Mouse (Mus musculus): Measurements from ENCODE around the gene Vmn1r237. TPM values are rescaled to one million over a fixed set of nuclear protein-coding genes. Genes with fewer than 3 reads are reported as not detected.

Gene Vmn1r237
- polyA plus RNA-seq (2014; fragmentation: Nextera tagmentation; extraction: Ambion mirVana) = not detected in 2 replicates

GRCm38 (mm10) chr17:21311565-21311964 is at the start of gene Vmn1r237:
Gene Vmn1r237, plus strand, starts transcription at chr17:21311865.
- Histone ChIP-seq H3K4me2 (ENCODE audit: low read length) (no peak within 1 kb of the TSS), H3K4me1 (ENCODE audit: control insufficient read depth, insufficient read depth, low read length) (no peaks in the 10 kb centered on the region), H3K27ac (ENCODE audit: low read depth, low read length) (no peak within 1 kb of the TSS), H3K36me3 (ENCODE audit: control insufficient read depth, insufficient read depth, low read length) (no peaks in the 10 kb centered on the region), H3K9ac (ENCODE audit: low read length) (no peak within 1 kb of the TSS), H3K9me3 (replicated peaks; ENCODE audit: control insufficient read depth, low read length) (no peaks in the 10 kb centered on the region), H3K27me3 (replicated peaks; ENCODE audit: control insufficient read depth, insufficient read depth, low read length) (no peaks in the 10 kb centered on the region), H3K4me3 (ENCODE audit: low read depth, low read length) (no peak within 1 kb of the TSS)
- DNase-seq (ENCODE audit: low spot score) (no peak), ATAC-seq (no peak)

GRCm38 (mm10) chr17:21272103-21272502 is 39.6 kb upstream of the Vmn1r237 start:
- H3K36me3 ChIP-seq (ENCODE audit: control insufficient read depth, insufficient read depth, low read length) = no peaks in the 10 kb centered on the region
- 16% methylated on average over 4 of the region's 4 CpGs for WGBS
- no peak overlapping the region for H3K9ac ChIP-seq (ENCODE audit: low read length)
- no peak; the same call in 1 of the 2 replicates for ATAC-seq
- H3K9me3 ChIP-seq (replicated peaks; ENCODE audit: control insufficient read depth, low read length) = no peaks in the 10 kb centered on the region
- H3K4me3 ChIP-seq (ENCODE audit: low read depth, low read length) = no peak overlapping the region
- H3K27ac ChIP-seq (ENCODE audit: low read depth, low read length) = no peak overlapping the region
- peak; percentile 55 for DNase-seq (ENCODE audit: low spot score)
- no peak overlapping the region for H3K4me2 ChIP-seq (ENCODE audit: low read length)
- H3K4me1 ChIP-seq (ENCODE audit: control insufficient read depth, insufficient read depth, low read length) = no peaks in the 10 kb centered on the region
- H3K27me3 ChIP-seq (replicated peaks; ENCODE audit: control insufficient read depth, insufficient read depth, low read length) = no peaks in the 10 kb centered on the region

DNA sequence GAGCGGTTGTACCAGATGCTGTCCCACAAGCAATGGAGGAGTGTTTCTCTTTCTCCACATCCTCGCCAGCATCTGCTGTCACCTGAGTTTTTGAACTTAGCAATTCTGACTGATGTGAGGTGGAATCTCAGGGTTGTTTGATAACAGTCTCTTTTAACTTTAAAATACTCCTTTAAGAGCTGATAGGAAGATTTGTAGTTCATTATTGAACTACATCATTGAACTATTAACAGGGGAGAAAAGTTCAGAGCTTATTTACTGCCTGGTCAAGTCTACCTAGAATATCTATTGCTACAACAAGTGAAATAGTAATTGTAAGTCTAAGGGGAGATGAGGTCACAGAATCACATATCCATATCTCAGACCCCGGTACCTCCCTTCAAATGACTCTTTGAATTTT is 29.0 kb upstream of the Vmn1r237 start, which contains the start of gene Vmn1r236:
Vmn1r236 (plus strand) TSS at position 301 of the 400 bp plus-strand sequence.
- Histone ChIP-seq H3K27ac (ENCODE audit: low read depth, low read length) (no peak within 1 kb of the TSS), H3K9ac (ENCODE audit: low read length) (no peak within 1 kb of the TSS), H3K27me3 (replicated peaks; ENCODE audit: control insufficient read depth, insufficient read depth, low read length) (no peaks in the 10 kb centered on the region), H3K9me3 (replicated peaks; ENCODE audit: control insufficient read depth, low read length) (no peaks in the 10 kb centered on the region), H3K36me3 (ENCODE audit: control insufficient read depth, insufficient read depth, low read length) (no peaks in the 10 kb centered on the region), H3K4me2 (ENCODE audit: low read length) (no peak within 1 kb of the TSS), H3K4me3 (ENCODE audit: low read depth, low read length) (no peak within 1 kb of the TSS), H3K4me1 (ENCODE audit: control insufficient read depth, insufficient read depth, low read length) (no peaks in the 10 kb centered on the region)
- WGBS = 77% methylated on average over 3 of the region's 3 CpGs
- DNase-seq (ENCODE audit: low spot score) = no peak
- ATAC-seq = no peak

DNA sequence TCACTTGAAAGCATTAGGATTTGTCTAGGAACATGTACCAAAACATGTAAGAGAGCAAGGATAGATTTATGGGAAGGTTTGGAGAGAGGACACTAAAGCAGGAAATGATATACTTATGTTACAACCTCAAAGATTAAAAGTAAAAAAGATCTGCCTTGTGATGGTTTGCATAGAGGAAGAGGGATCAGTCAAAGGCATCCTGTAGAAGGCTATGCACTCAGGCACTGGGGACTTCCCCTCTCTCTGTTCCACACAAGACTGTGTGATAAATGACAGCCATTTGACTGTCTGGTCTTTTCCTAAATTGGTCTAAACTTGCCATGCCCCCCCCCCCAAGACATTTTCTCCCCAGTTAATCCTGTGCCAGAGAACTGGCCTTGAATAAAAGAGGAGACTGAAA is 27.3 kb upstream of the Vmn1r237 start:
- Histone ChIP-seq H3K9me3 (replicated peaks; ENCODE audit: control insufficient read depth, low read length) (no peaks in the 10 kb centered on the region), H3K4me2 (ENCODE audit: low read length) (no peak overlapping the region), H3K36me3 (ENCODE audit: control insufficient read depth, insufficient read depth, low read length) (no peaks in the 10 kb centered on the region)

DNA sequence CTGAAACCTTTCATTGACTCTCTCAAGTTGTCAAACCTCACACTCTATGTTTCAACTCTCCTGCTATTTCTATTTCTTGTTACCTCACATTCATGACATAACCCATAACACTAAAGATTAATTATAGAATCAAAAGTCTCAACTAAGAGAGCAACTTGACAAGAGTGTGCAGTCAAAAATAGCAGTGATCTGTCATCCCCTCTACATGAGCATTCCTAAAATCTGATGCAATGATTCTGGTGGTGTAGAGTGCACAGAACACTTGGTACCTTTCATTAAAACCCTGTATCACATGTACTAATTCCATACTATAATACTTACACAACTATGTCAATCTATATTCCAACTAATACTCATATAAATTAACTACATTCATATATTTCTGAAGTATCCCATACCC is 22.0 kb upstream of the Vmn1r237 start:
- H3K27me3 ChIP-seq (replicated peaks; ENCODE audit: control insufficient read depth, insufficient read depth, low read length) = no peaks in the 10 kb centered on the region
- H3K4me3 ChIP-seq (ENCODE audit: low read depth, low read length) = no peak overlapping the region
- no peaks in the 10 kb centered on the region for H3K4me1 ChIP-seq (ENCODE audit: control insufficient read depth, insufficient read depth, low read length)
- H3K9ac ChIP-seq (ENCODE audit: low read length) = no peak overlapping the region
- no peak overlapping the region for H3K4me2 ChIP-seq (ENCODE audit: low read length)
- no peak overlapping the region for H3K27ac ChIP-seq (ENCODE audit: low read depth, low read length)
- 0 out of 2 replicates have a peak, but pooled peaks cover 2% of the 10 kb centered on the region for H3K9me3 ChIP-seq (replicated peaks; ENCODE audit: control insufficient read depth, low read length)
- ATAC-seq = no peak
- no peak for DNase-seq (ENCODE audit: low spot score)
- no peaks in the 10 kb centered on the region for H3K36me3 ChIP-seq (ENCODE audit: control insufficient read depth, insufficient read depth, low read length)

More for the DNA sequence above, 27.3 kb upstream of the Vmn1r237 start:
- ATAC-seq = no peak
- no peak for DNase-seq (ENCODE audit: low spot score)
- H3K4me1 ChIP-seq (ENCODE audit: control insufficient read depth, insufficient read depth, low read length) = no peaks in the 10 kb centered on the region
- H3K4me3 ChIP-seq (ENCODE audit: low read depth, low read length) = no peak overlapping the region
- H3K27ac ChIP-seq (ENCODE audit: low read depth, low read length) = no peak overlapping the region
- H3K9ac ChIP-seq (ENCODE audit: low read length) = no peak overlapping the region
- H3K27me3 ChIP-seq (replicated peaks; ENCODE audit: control insufficient read depth, insufficient read depth, low read length) = no peaks in the 10 kb centered on the region

Small RNAs within 50 kb of the gene (microRNA-seq; reads per million reads assigned to microRNA genes)
- gene Gm26384 = not detected

Other genes with a start within 250 kb of the Vmn1r237 start
- gene Vmn1r234, start 85.8 kb upstream of the Vmn1r237 start, polyA plus RNA-seq (2014; fragmentation: Nextera tagmentation; extraction: Ambion mirVana) = not detected in 2 replicates
- gene Vmn1r235, start 55.5 kb upstream of the Vmn1r237 start, polyA plus RNA-seq (2014; fragmentation: Nextera tagmentation; extraction: Ambion mirVana) = not detected in 2 replicates
- gene Vmn1r236, start 28.9 kb upstream of the Vmn1r237 start, polyA plus RNA-seq (2014; fragmentation: Nextera tagmentation; extraction: Ambion mirVana) = not detected in 2 replicates
- gene Zfp677, start 71.9 kb downstream of the Vmn1r237 start, polyA plus RNA-seq (2014; fragmentation: Nextera tagmentation; extraction: Ambion mirVana) = 4.6 and 6.1 TPM in 2 replicates
- 6.0 and 7.3 TPM in 2 replicates for gene Zfp54, start 111.4 kb downstream of the Vmn1r237 start, polyA plus RNA-seq (2014; fragmentation: Nextera tagmentation; extraction: Ambion mirVana)
- gene Zfp51, start 138.5 kb downstream of the Vmn1r237 start, polyA plus RNA-seq (2014; fragmentation: Nextera tagmentation; extraction: Ambion mirVana) = 14.4 and 16.0 TPM in 2 replicates
- 9.3 and 11.6 TPM in 2 replicates for gene Zfp53, start 177.1 kb downstream of the Vmn1r237 start, polyA plus RNA-seq (2014; fragmentation: Nextera tagmentation; extraction: Ambion mirVana)
- 1.4 and 1.9 TPM in 2 replicates for gene Zfp52, start 223.7 kb downstream of the Vmn1r237 start, polyA plus RNA-seq (2014; fragmentation: Nextera tagmentation; extraction: Ambion mirVana)